Mouse (Mus musculus) hindlimb bud, embryonic 11.5 days (tissue): ENCODE data around the gene Rpl5.
A peak's percentile ranks its signal among the peaks of the same experiment; 100 is the strongest.
"Not testable (repeated sequence)": the region's sequence is repeated elsewhere in the genome, so short reads cannot be mapped to it uniquely, and the experiment has no call there.

ENCODE experiments used
- DNase-seq: peaks from one replicate; pipeline ENCODE4 v3.0.0-alpha.2; 2012; ENCODE audit warnings: low read depth, low spot score; ENCODE audit errors: extremely low spot score

The Rpl5 gene

GRCm38 (mm10) chr5:107900206-107901013 lies at the start of gene Rpl5:
Gene Rpl5 (plus strand): TSS chr5:107900502.
- peak; percentile 96 for DNase-seq

- no peak for DNase-seq
Observed at GRCm38 (mm10) chr5:107853807-107854206, 46.5 kb upstream of the Rpl5 start.

- DNase-seq: no peak
Observed at GRCm38 (mm10) chr5:107854556-107854955, 45.7 kb upstream of the Rpl5 start.

- no peak for DNase-seq
Observed at GRCm38 (mm10) chr5:107855546-107855945, 44.8 kb upstream of the Rpl5 start.

- DNase-seq: no peak
Observed at GRCm38 (mm10) chr5:107858963-107859362, 41.3 kb upstream of the Rpl5 start.

- no peak for DNase-seq
Observed at GRCm38 (mm10) chr5:107863971-107864370, 36.3 kb upstream of the Rpl5 start.

GRCm38 (mm10) chr5:107866127-107867126 lies 33.9 kb upstream of the Rpl5 start:
- DNase-seq: no peak

- DNase-seq: no peak
Observed at GRCm38 (mm10) chr5:107867970-107868904, 32.1 kb upstream of the Rpl5 start.

- peak; percentile 73 for DNase-seq
Observed at GRCm38 (mm10) chr5:107868905-107869424, 31.3 kb upstream of the Rpl5 start.

- DNase-seq: no peak
Observed at GRCm38 (mm10) chr5:107869701-107870100, 30.6 kb upstream of the Rpl5 start.

GRCm38 (mm10) chr5:107873330-107873729 lies 27.0 kb upstream of the Rpl5 start:
- no peak for DNase-seq

GRCm38 (mm10) chr5:107873886-107874302 lies 26.4 kb upstream of the Rpl5 start:
- DNase-seq: no peak

GRCm38 (mm10) chr5:107874561-107875260 lies 25.6 kb upstream of the Rpl5 start, which contains the start of gene Evi5:
Gene Evi5 (minus strand): TSS chr5:107875107.
- DNase-seq: no peak

- DNase-seq: no peak
Observed at GRCm38 (mm10) chr5:107875261-107875611, 25.1 kb upstream of the Rpl5 start.

GRCm38 (mm10) chr5:107877053-107877452 lies 23.2 kb upstream of the Rpl5 start:
- DNase-seq: no peak

GRCm38 (mm10) chr5:107880710-107881109 lies 19.6 kb upstream of the Rpl5 start:
- DNase-seq: no peak

GRCm38 (mm10) chr5:107889994-107890888 lies 10.1 kb upstream of the Rpl5 start:
- no peak for DNase-seq

GRCm38 (mm10) chr5:107891515-107891914 lies 8.8 kb upstream of the Rpl5 start:
- not testable (repeated sequence) for DNase-seq

GRCm38 (mm10) chr5:107894676-107895075 lies 5.6 kb upstream of the Rpl5 start:
- DNase-seq: no peak
